Mouse (Mus musculus) lung, embryonic 16.5 days (tissue): ENCODE measurements around the gene Efcab9. TPM values are rescaled to one million over a fixed set of nuclear protein-coding genes. Genes with fewer than 3 reads are reported as not detected.

Experiments used
- ATAC-seq: fragments of 200-750 bp; cut with Nextera tagmentation; 2 replicates; pipeline ENCODE4 v1.8.0; 2017; ENCODE audit warnings: low read depth, mild to moderate bottlenecking, moderate library complexity
- H3K27ac ChIP-seq: fragments of 300-500 bp; sonication (generic); 2 replicates; pipeline ENCODE4 v1.5.1; 2014; ENCODE audit warnings: mild to moderate bottlenecking, control low read depth, low read length
- H3K27me3 ChIP-seq: fragments of 300-500 bp; sonication (generic); 2 replicates; pipeline ENCODE4 v1.6.1; 2014; ENCODE audit warnings: low read depth, low read length, mixed read lengths; ENCODE audit not compliant: control insufficient read depth, insufficient read depth
- H3K36me3 ChIP-seq: fragments of 300-500 bp; sonication (generic); 2 replicates; pipeline ENCODE4 v1.6.1; 2014; ENCODE audit warnings: low read length; ENCODE audit not compliant: control insufficient read depth, insufficient read depth
- H3K4me1 ChIP-seq: fragments of 300-500 bp; sonication (generic); replicated peaks from 2 replicates; pipeline ENCODE4 v1.6.1; 2014; ENCODE audit warnings: low read length, mixed read lengths; ENCODE audit not compliant: control insufficient read depth, insufficient read depth
- H3K4me2 ChIP-seq: fragments of 300-500 bp; sonication (generic); 2 replicates; pipeline ENCODE4 v1.6.1; 2014; ENCODE audit warnings: low read depth, low read length, control low read depth
- H3K4me3 ChIP-seq: fragments of 300-500 bp; sonication (generic); 2 replicates; pipeline ENCODE4 v1.5.1; 2014; ENCODE audit warnings: mild to moderate bottlenecking, low read length, control low read depth
- H3K9ac ChIP-seq: fragments of 300-500 bp; sonication (generic); 2 replicates; pipeline ENCODE4 v1.6.1; 2014; ENCODE audit warnings: low read length, control low read depth
- H3K9me3 ChIP-seq: fragments of 300-500 bp; sonication (generic); 2 replicates; pipeline ENCODE4 v1.6.1; 2016; ENCODE audit warnings: low read length; ENCODE audit not compliant: control insufficient read depth
- WGBS: fragments of 180-500 bp; shearing (Covaris S2); extraction: QIAGEN DNeasy Blood & Tissue Kit; methylation state at CpG from one replicate; pipeline ENCODE4 v1.1.7; 2014; 5-methylcytosine and 5-hydroxymethylcytosine counted together
- polyA plus RNA-seq: library from polyadenylated mRNA; unstranded; fragments of >200 nt; fragmentation: Nextera tagmentation; extraction: Ambion mirVana; gene quantifications from 2 replicates; pipeline ENCODE4 v1.2.1, GENCODE M21; 2015

The Efcab9 gene
- polyA plus RNA-seq, 1 experiment from 2014 or later: 0.79 TPM

- Histone ChIP-seq H3K4me2 (no peak overlapping the region), H3K4me1 (peaks cover 6% of the 10 kb centered on the region), H3K9me3 (no peaks in the 10 kb centered on the region), H3K4me3 (no peak overlapping the region), H3K27ac (no peak overlapping the region), H3K27me3 (no peaks in the 10 kb centered on the region), H3K9ac (no peak overlapping the region), H3K36me3 (no peaks in the 10 kb centered on the region)
- 76% methylated on average over 12 of the region's 12 CpGs for WGBS
- ATAC-seq: no peak
These were observed 28.3 kb upstream of the Efcab9 start for GRCm38 (mm10) chr11:32560015-32560770.

- H3K36me3 ChIP-seq: no peaks in the 10 kb centered on the region
- ATAC-seq: 0 out of 2 replicates have a peak, but pooled peaks have one; percentile 16
- H3K9me3 ChIP-seq: no peaks in the 10 kb centered on the region
- no peak overlapping the region for H3K4me3 ChIP-seq
- H3K27me3 ChIP-seq: no peaks in the 10 kb centered on the region
- 23% methylated on average over 8 of the region's 8 CpGs for WGBS
- H3K9ac ChIP-seq: no peak overlapping the region
- no peak overlapping the region for H3K27ac ChIP-seq
- H3K4me1 ChIP-seq: peaks cover 8% of the 10 kb centered on the region
- no peak overlapping the region for H3K4me2 ChIP-seq
These were observed 26.8 kb upstream of the Efcab9 start for GRCm38 (mm10) chr11:32558677-32559076.

- H3K27ac ChIP-seq: no peak overlapping the region
- peaks cover 13% of the 10 kb centered on the region for H3K4me1 ChIP-seq
- no peak overlapping the region for H3K9ac ChIP-seq
- WGBS: 95% methylated on average over 4 of the region's 4 CpGs
- H3K36me3 ChIP-seq: no peaks in the 10 kb centered on the region
- no peaks in the 10 kb centered on the region for H3K9me3 ChIP-seq
- ATAC-seq: no peak
- no peak overlapping the region for H3K4me2 ChIP-seq
- H3K4me3 ChIP-seq: no peak overlapping the region
- H3K27me3 ChIP-seq: no peaks in the 10 kb centered on the region
These were observed 26.1 kb upstream of the Efcab9 start for GRCm38 (mm10) chr11:32558026-32558425.

- no peaks in the 10 kb centered on the region for H3K36me3 ChIP-seq
- H3K27me3 ChIP-seq: no peaks in the 10 kb centered on the region
- peaks cover 24% of the 10 kb centered on the region for H3K4me1 ChIP-seq
- H3K4me2 ChIP-seq: no peak overlapping the region
- H3K9me3 ChIP-seq: no peaks in the 10 kb centered on the region
- no peak overlapping the region for H3K4me3 ChIP-seq
- H3K27ac ChIP-seq: no peak overlapping the region
- ATAC-seq: no peak
- 72% methylated on average over 10 of the region's 10 CpGs for WGBS
- no peak overlapping the region for H3K9ac ChIP-seq
These were observed 24.6 kb upstream of the Efcab9 start for GRCm38 (mm10) chr11:32556333-32556990.

- Histone ChIP-seq H3K27me3 (no peaks in the 10 kb centered on the region), H3K27ac (no peak overlapping the region), H3K4me1 (peaks cover 32% of the 10 kb centered on the region), H3K9ac (no peak overlapping the region), H3K4me2 (no peak overlapping the region), H3K9me3 (no peaks in the 10 kb centered on the region), H3K36me3 (no peaks in the 10 kb centered on the region), H3K4me3 (no peak overlapping the region)
- whole genome bisulfite sequencing: 89% methylated on average over 12 of the region's 12 CpGs
- ATAC-seq: no peak
These were observed 23.3 kb upstream of the Efcab9 start for GRCm38 (mm10) chr11:32555103-32555689.

GRCm38 (mm10) chr11:32554141-32555091 is 22.5 kb upstream of the Efcab9 start:
- H3K9me3 ChIP-seq: no peaks in the 10 kb centered on the region
- 71% methylated on average over 14 of the region's 14 CpGs for WGBS
- no peak overlapping the region for H3K4me2 ChIP-seq
- no peaks in the 10 kb centered on the region for H3K27me3 ChIP-seq
- H3K9ac ChIP-seq: no peak overlapping the region
- ATAC-seq: no peak
- peaks cover 32% of the 10 kb centered on the region for H3K4me1 ChIP-seq
- no peaks in the 10 kb centered on the region for H3K36me3 ChIP-seq
- H3K4me3 ChIP-seq: no peak overlapping the region
- H3K27ac ChIP-seq: no peak overlapping the region

- Histone ChIP-seq H3K9me3 (no peaks in the 10 kb centered on the region), H3K4me3 (no peak overlapping the region), H3K4me2 (no peak overlapping the region), H3K4me1 (peaks cover 32% of the 10 kb centered on the region), H3K36me3 (no peaks in the 10 kb centered on the region), H3K27ac (peak overlapping the region; percentile 69), H3K9ac (peak overlapping the region; percentile 18; the same call in 1 of the 2 replicates), H3K27me3 (no peaks in the 10 kb centered on the region)
- ATAC-seq: peak; percentile 26; the same call in 1 of the 2 replicates
- 38% methylated on average over 14 of the region's 14 CpGs for WGBS
These were observed 21.6 kb upstream of the Efcab9 start for GRCm38 (mm10) chr11:32553311-32554140.

- Histone ChIP-seq H3K9me3 (no peaks in the 10 kb centered on the region), H3K27ac (peak overlapping the region; percentile 69), H3K4me1 (peaks cover 38% of the 10 kb centered on the region), H3K4me3 (no peak overlapping the region), H3K9ac (no peak overlapping the region), H3K27me3 (no peaks in the 10 kb centered on the region), H3K4me2 (no peak overlapping the region), H3K36me3 (no peaks in the 10 kb centered on the region)
- 41% methylated on average over 13 of the region's 13 CpGs for WGBS
- peak; percentile 76 for ATAC-seq
These were observed 20.7 kb upstream of the Efcab9 start for GRCm38 (mm10) chr11:32552401-32553090.
